Mouse (Mus musculus) erythroblast, embryonic 14.5 days (primary cell): ENCODE measurements around the gene Mkrn2.

Source experiments
- GATA1 ChIP-seq: IDR thresholded peaks from 2 replicates; pipeline ENCODE4 v1.6.1; 2012; ENCODE audit warnings: low read length, inconsistent platforms, mixed read lengths
- TAL1 ChIP-seq: IDR thresholded peaks from 3 replicates; pipeline ENCODE4 v1.6.1; 2012; ENCODE audit warnings: low read length, inconsistent platforms, mixed read lengths

DNA sequence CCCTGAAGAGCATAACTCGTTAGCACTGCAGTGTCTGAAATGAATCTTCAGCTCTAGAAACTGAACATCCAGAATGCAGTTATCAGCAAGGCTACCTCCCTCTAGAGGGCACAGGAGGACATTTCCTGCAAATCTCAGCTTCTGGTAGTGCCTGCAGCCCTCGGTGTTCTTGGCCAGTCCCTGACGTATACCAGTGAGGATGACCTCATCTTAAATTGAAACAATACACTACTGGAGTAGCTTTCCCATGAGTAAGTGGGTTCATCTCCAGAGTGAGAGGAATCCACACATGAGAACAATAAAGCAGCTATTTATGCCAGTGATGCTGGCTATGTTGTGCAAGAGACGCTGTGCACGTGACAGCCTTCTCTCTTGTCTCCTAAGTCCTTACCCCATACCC is 46.2 kb upstream of the Mkrn2 start:
- no peak for TF ChIP-seq GATA1
- no peak for TF ChIP-seq TAL1
